Mouse (Mus musculus) adrenal gland, postnatal 36 days (tissue): ENCODE results near the gene Dync1i1. TPM values are rescaled to one million over a fixed set of nuclear protein-coding genes. Genes with fewer than 3 reads are reported as not detected.

Experiments used
- DNase-seq, 2 experiments: peaks; one replicate each; pipeline ENCODE4 v3.0.0; 2021; ENCODE audit warnings: mixed read lengths in 1 of 2
- total RNA-seq, 2 experiments: library from RNA; stranded (reverse); gene quantifications; 2 replicates each; pipeline ENCODE4 v1.2.3; 2021

Dync1i1 gene
- total RNA-seq, 2 experiments from 2014 or later, result 1.1 to 1.8 TPM

DNA sequence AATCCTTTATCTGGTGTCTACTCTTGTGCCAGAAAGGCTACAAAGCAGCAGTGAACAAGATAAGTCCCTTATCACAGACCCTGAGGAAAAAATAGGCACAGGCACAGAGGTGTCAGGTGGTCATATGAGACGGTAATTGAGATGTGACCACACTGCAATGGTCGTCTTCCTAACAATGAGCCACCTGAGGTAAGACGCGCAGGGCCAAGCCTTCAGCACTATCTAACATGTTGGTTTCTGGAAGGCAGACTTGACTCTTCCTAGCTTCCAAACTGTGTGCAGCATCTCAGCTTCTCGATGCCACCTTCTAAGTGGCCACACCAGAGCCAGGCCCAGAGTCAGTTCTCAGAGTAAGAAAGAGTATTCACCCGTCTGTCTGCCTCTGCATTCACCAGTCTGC is 341.8 kb downstream of the Dync1i1 start:
- no peak for DNase-seq

DNA sequence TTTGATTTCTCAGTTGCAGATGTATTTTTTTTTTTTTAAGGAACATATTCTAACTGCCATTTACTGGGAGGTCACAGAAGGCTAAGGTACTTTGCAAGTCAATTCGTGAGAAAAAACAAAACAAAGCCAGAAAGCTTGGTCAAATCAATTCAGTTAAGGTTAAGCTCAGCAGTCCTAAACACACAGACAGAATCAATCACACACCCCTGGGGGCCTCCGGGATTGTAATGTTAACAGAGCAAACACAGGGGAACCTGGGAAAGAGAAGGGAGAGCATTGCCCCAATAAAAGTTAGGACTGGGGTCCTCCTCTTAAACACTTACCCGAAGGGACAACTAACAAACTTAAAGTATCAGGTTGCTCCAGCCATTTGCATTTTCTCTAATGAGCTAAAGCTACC is 344.6 kb downstream of the Dync1i1 start:
- no peak for DNase-seq

DNA sequence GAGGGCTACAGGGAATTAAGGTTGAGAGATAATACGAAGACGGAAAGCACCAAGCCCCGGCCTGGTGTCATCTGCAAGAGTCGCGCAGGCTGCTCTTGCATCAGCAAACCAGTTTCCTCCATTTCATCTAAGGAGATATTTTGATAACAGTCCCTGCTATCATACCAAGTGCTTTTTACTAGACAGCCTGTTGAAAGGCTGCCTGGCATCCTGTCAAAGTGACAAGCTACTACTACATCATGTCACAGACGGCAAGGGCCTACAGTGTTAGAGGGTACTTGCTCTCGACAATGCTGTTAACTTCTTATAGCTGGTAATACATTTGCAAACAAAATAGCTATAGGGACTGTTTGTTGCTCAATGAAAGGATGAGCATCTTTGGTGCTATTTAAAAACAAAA is 345.6 kb downstream of the Dync1i1 start:
- DNase-seq, result no peak

DNA sequence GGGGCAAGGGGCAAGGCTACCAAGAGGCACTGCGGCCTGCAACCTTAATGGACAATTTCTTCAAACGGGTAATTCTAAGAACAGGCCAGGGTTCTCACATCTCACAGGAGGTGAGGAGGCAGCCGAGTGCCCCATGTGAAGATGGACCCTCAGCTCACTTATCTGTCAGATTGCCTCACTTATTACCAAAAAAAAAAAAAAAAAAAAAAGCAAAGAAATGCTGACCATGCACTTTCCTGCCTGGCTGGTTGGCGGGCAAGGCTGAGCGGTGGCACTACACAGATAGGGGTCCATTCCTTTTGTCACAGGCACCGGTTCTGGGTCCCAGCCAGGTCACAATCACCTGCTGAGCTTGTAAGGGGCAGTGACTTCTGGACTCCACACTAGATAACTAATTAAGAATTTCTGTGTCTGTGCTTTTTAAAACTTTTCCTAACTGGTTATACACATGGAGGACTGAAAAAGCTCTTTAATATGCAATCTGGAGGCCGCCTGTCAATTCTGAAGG is 350.6 kb downstream of the Dync1i1 start:
- no peak for DNase-seq

DNA sequence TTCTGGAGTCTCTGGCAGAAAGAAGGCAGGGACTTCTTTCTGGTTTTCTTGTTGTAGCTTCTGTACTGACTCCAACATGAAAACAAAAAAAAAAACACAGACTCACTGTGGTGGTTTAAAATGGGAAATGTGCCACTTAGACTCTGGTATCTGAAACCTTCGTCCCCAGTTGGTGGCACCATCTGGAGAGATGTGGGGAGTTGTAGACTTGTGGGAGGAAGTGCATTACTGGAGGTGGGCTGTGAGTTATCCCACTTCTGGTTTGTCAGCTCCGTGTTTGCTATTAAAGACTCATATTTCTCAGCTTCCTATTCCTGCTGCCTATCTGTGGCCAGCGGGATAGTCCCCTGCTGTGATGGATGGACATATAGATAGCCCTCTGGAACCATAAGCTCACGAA is 351.8 kb downstream of the Dync1i1 start:
- DNase-seq, result no peak

Other genes with a start within 250 kb of the Dync1i1 start
- gene Pdk4, start 229.3 kb upstream of the Dync1i1 start, total RNA-seq, result 100 to 1,000 TPM; 275 to 333 TPM